Mouse (Mus musculus) layer of hippocampus, postnatal 10 days (tissue): ENCODE measurements around the gene Tagln2. TPM values are rescaled to one million over a fixed set of nuclear protein-coding genes. Genes with fewer than 3 reads are reported as not detected.

Source experiments
- total RNA-seq, 2 experiments: library from RNA; stranded (reverse); gene quantifications; 2 replicates each; pipeline ENCODE4 v1.2.3; 2021

Tagln2 gene
- total RNA-seq, 2 experiments from 2014 or later = 20.7 to 21.4 TPM

Other genes starting within 250 kb of the Tagln2 start
- not detected for gene Atp1a4, start 241.6 kb upstream of the Tagln2 start, total RNA-seq
- 100 to 1,000 TPM; 178 to 204 TPM for gene Igsf8, start 238.4 kb upstream of the Tagln2 start, total RNA-seq
- 100 to 1,000 TPM; 472 TPM for gene Atp1a2, start 202.0 kb upstream of the Tagln2 start, total RNA-seq
- 10 to 100 TPM; 38.4 to 46.7 TPM for gene Kcnj9, start 170.7 kb upstream of the Tagln2 start, total RNA-seq
- 10 to 100 TPM; 70.7 to 73.5 TPM for gene Kcnj10, start 158.8 kb upstream of the Tagln2 start, total RNA-seq
- 10 to 100 TPM; 10.2 to 10.8 TPM for gene Pigm, start 123.5 kb upstream of the Tagln2 start, total RNA-seq
- 1 to 10 TPM in 1 of 2 experiments, under 1 TPM in 1; 0.64 to 1.1 TPM for gene Slamf9, start 24.7 kb upstream of the Tagln2 start, total RNA-seq
- gene Igsf9, start 18.3 kb upstream of the Tagln2 start, total RNA-seq = 10 to 100 TPM; 13.9 to 15.5 TPM
- gene Cfap45, start 20.8 kb downstream of the Tagln2 start, total RNA-seq = 1 to 10 TPM; 3.3 to 4.9 TPM
- gene Vsig8, start 55.9 kb downstream of the Tagln2 start, total RNA-seq = under 1 TPM; 0.51 to 0.85 TPM
- not detected for gene Slamf8, start 90.5 kb downstream of the Tagln2 start, total RNA-seq
- under 1 TPM in 1 of 2 experiments, not detected in 1; 0.25 TPM for gene Fcrl6, start 102.5 kb downstream of the Tagln2 start, total RNA-seq
- gene Dusp23, start 132.9 kb downstream of the Tagln2 start, total RNA-seq = 1 to 10 TPM; 8.3 to 8.9 TPM
- not detected for gene Crp, start 198.0 kb downstream of the Tagln2 start, total RNA-seq